Mouse (Mus musculus): ENCODE results near the gene Tbxas1. TPM values are rescaled to one million over a fixed set of nuclear protein-coding genes. Genes with fewer than 3 reads are reported as not detected.
A peak's percentile ranks its signal among the peaks of the same experiment; 100 is the strongest.

Tbxas1 gene
- polyA plus RNA-seq, 2 experiments = 4.5 to 6.3 TPM

DNA sequence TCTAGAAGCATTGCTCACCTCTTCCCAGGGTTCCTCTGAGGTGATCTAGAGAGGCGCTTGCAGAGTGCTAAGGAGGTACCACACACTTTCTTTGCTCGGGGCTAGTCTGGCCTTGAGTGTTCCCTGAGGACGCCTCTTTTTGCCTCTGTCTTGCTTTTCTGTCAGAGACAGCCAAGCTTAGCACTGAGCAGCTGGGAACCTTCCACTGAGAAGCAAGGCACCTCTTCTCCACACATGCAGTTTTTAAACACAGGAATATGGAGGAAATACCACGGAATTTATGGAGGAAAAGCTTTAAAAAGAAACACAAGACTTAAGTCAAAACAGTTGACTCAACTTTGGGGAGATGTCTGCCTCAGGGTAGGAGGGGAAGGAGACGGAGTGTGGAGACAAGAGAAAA, 40.6 kb downstream of the Tbxas1 start:
- 79% methylated on average over 5 of the region's 5 CpGs for WGBS (ENCODE audit: insufficient replicate concordance)
- Histone ChIP-seq H3K4me2 (ENCODE audit: low read depth) (peak overlapping the region; percentile 69), H3K27ac (peak overlapping the region; percentile 99), H3K9ac (replicated peaks) (peak overlapping the region; percentile 65), H3K4me3 (ENCODE audit: insufficient read depth in 1 of 2, low read depth in 2 of 2, low read length in 2 of 2) (no peak overlapping the region), H3K9me3 (ENCODE audit: control insufficient read depth, low read length) (no peaks in the 10 kb centered on the region), H3K27me3 (ENCODE audit: control insufficient read depth, insufficient read depth, low read length) (no peaks in the 10 kb centered on the region), H3K36me3 (replicated peaks; ENCODE audit: control insufficient read depth, insufficient read depth, low read depth) (no peaks in the 10 kb centered on the region), H3K4me1 (replicated peaks; ENCODE audit: control insufficient read depth in 2 of 2, insufficient read depth in 2 of 2, low read length in 1 of 2) (peaks cover 98% of the 10 kb centered on the region in 2 experiments)
- TF ChIP-seq CTCF (IDR thresholded peaks at IDR 0.05; ENCODE audit: low read depth) (no peak), EP300 (IDR thresholded peaks at IDR 0.05; ENCODE audit: low read depth) (no peak)
- no peak for DNase-seq (ENCODE audit: low read depth in 3 of 3, low spot score in 3 of 3)
- ATAC-seq (ENCODE audit: insufficient read depth) = no peak

DNA sequence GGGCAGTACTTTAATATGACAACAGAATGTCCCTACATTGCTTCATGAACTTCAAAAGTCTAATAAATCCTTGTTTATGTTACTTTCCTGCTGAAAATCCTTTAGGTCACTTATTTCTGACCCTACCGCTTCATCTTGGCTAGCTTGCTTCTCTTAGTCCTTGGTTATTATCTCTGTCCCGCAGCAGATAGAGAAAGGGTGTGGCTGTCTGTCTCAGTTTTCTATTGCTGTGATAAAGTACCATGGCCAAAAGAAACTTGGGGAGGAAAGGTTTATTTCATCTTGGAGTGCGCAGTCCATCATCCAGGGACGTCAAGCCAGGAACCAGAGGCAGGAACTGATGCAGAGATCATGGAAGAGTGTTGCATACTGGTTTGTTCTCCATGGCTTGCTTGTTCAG, 41.4 kb downstream of the Tbxas1 start:
- 19% methylated on average over 4 of the region's 4 CpGs for WGBS (ENCODE audit: insufficient replicate concordance)

DNA sequence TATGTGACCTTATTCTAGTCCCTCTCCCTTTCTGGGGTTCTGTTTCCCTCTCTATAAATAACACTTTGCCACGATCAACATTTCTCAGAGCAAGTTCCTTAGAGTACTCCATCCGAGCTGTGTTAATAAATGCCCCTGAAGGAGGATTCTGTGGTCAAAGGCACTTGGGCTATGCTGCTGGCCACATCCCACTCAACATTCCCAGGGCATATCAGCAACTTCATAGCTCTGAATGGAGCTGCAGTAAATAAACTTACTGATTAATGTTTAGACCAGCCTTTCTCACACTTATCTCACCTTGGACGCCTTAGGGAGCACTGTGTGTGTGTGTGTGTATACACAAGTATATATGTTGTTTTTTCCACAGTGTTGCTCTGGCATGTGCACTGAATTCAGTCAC, 42.2 kb downstream of the Tbxas1 start:
- H3K4me3 ChIP-seq (ENCODE audit: insufficient read depth in 1 of 2, low read depth in 2 of 2, low read length in 2 of 2) = no peak overlapping the region
- H3K27me3 ChIP-seq (ENCODE audit: control insufficient read depth, insufficient read depth, low read length) = no peaks in the 10 kb centered on the region
- H3K9me3 ChIP-seq (ENCODE audit: control insufficient read depth, low read length) = no peaks in the 10 kb centered on the region
- 45% methylated on average over 3 of the region's 3 CpGs for WGBS (ENCODE audit: insufficient replicate concordance)
- peak overlapping the region; percentile 99 for H3K27ac ChIP-seq
- no peak for TF ChIP-seq CTCF (IDR thresholded peaks at IDR 0.05; ENCODE audit: low read depth)
- no peak for TF ChIP-seq EP300 (IDR thresholded peaks at IDR 0.05; ENCODE audit: low read depth)
- peak overlapping the region; percentile 65 for H3K9ac ChIP-seq (replicated peaks)
- DNase-seq (ENCODE audit: low read depth in 3 of 3, low spot score in 3 of 3) (no peak), ATAC-seq (ENCODE audit: insufficient read depth) (no peak)
- H3K4me1 ChIP-seq (replicated peaks; ENCODE audit: control insufficient read depth in 2 of 2, insufficient read depth in 2 of 2, low read length in 1 of 2) = peaks cover 98 to 100% of the 10 kb centered on the region in 2 experiments
- H3K36me3 ChIP-seq (replicated peaks; ENCODE audit: control insufficient read depth, insufficient read depth, low read depth) = no peaks in the 10 kb centered on the region
- H3K4me2 ChIP-seq (ENCODE audit: low read depth) = peak overlapping the region; percentile 69

More for the DNA sequence above, 41.4 kb downstream of the Tbxas1 start:
- DNase-seq (ENCODE audit: low read depth in 3 of 3, low spot score in 3 of 3) (peak; percentile 77 to 83 (median 80)), ATAC-seq (ENCODE audit: insufficient read depth) (peak; percentile 17; the same call in 1 of the 2 replicates)
- peak overlapping the region; percentile 18 to 22; a peak in 3 of 4 replicates for H3K4me3 ChIP-seq (ENCODE audit: insufficient read depth in 1 of 2, low read depth in 2 of 2, low read length in 2 of 2)
- H3K27ac ChIP-seq = peak overlapping the region; percentile 99
- H3K9me3 ChIP-seq (ENCODE audit: control insufficient read depth, low read length) = no peaks in the 10 kb centered on the region
- TF ChIP-seq CTCF (IDR thresholded peaks at IDR 0.05; ENCODE audit: low read depth) (no peak), EP300 (IDR thresholded peaks at IDR 0.05; ENCODE audit: low read depth) (peak; percentile 93)
- peak overlapping the region; percentile 65 for H3K9ac ChIP-seq (replicated peaks)
- peak overlapping the region; percentile 69 for H3K4me2 ChIP-seq (ENCODE audit: low read depth)
- peaks cover 98 to 100% of the 10 kb centered on the region in 2 experiments for H3K4me1 ChIP-seq (replicated peaks; ENCODE audit: control insufficient read depth in 2 of 2, insufficient read depth in 2 of 2, low read length in 1 of 2)
- H3K27me3 ChIP-seq (ENCODE audit: control insufficient read depth, insufficient read depth, low read length) = no peaks in the 10 kb centered on the region
- no peaks in the 10 kb centered on the region for H3K36me3 ChIP-seq (replicated peaks; ENCODE audit: control insufficient read depth, insufficient read depth, low read depth)

GRCm38 (mm10) chr6:38918728-38919127, 43.5 kb downstream of the Tbxas1 start:
- no peak for TF ChIP-seq EP300 (IDR thresholded peaks at IDR 0.05; ENCODE audit: low read depth)
- TF ChIP-seq CTCF (IDR thresholded peaks at IDR 0.05; ENCODE audit: low read depth) = no peak
- peak overlapping the region; percentile 69 for H3K4me2 ChIP-seq (ENCODE audit: low read depth)
- ATAC-seq (ENCODE audit: insufficient read depth) (no peak), DNase-seq (ENCODE audit: low read depth in 3 of 3, low spot score in 3 of 3) (no peak)
- H3K9ac ChIP-seq (replicated peaks) = peak overlapping the region; percentile 65
- H3K4me3 ChIP-seq (ENCODE audit: insufficient read depth in 1 of 2, low read depth in 2 of 2, low read length in 2 of 2) = no peak overlapping the region
- WGBS (ENCODE audit: insufficient replicate concordance) = 65% methylated on average over 4 of the region's 4 CpGs
- no peaks in the 10 kb centered on the region for H3K27me3 ChIP-seq (ENCODE audit: control insufficient read depth, insufficient read depth, low read length)
- no peaks in the 10 kb centered on the region for H3K9me3 ChIP-seq (ENCODE audit: control insufficient read depth, low read length)
- H3K36me3 ChIP-seq (replicated peaks; ENCODE audit: control insufficient read depth, insufficient read depth, low read depth) = no peaks in the 10 kb centered on the region
- peak overlapping the region; percentile 99 for H3K27ac ChIP-seq
- peaks cover 97 to 100% of the 10 kb centered on the region in 2 experiments for H3K4me1 ChIP-seq (replicated peaks; ENCODE audit: control insufficient read depth in 2 of 2, insufficient read depth in 2 of 2, low read length in 1 of 2)

DNA sequence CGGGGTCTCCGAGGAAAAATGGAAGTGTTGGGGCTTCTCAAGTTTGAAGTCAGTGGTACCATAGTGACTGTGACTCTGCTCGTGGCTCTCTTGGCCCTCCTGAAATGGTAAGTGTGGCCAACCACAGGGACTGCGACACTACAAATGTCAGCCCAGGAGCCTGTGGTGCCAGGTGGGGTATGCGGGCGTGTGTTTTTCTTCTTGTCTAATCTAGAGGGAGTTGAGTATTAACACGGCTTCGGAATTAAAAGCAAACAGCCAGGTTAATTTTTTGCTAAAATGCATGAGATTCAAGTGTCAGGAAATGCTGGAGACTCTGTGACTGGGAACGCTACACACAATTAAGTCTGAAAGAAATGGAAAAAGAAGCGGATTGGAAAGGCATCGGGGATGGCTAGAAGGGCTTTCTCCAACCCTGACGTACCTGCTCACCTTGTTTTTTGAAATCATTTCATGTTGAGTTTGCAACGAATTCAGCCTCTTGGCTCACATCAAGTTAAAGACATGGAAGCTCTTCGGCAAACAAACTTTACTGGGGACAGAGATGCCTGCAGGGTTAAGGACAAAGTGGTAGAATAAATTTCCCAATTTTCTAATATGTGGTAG, 44.0 kb downstream of the Tbxas1 start:
- Histone ChIP-seq H3K27ac (peak overlapping the region; percentile 99), H3K4me1 (replicated peaks; ENCODE audit: control insufficient read depth in 2 of 2, insufficient read depth in 2 of 2, low read length in 1 of 2) (peaks cover 97 to 100% of the 10 kb centered on the region in 2 experiments), H3K27me3 (ENCODE audit: control insufficient read depth, insufficient read depth, low read length) (no peaks in the 10 kb centered on the region), H3K36me3 (replicated peaks; ENCODE audit: control insufficient read depth, insufficient read depth, low read depth) (no peaks in the 10 kb centered on the region), H3K4me3 (ENCODE audit: insufficient read depth in 1 of 2, low read depth in 2 of 2, low read length in 2 of 2) (no peak overlapping the region), H3K9ac (replicated peaks) (peak overlapping the region; percentile 65), H3K4me2 (ENCODE audit: low read depth) (peak overlapping the region; percentile 69), H3K9me3 (ENCODE audit: control insufficient read depth, low read length) (no peaks in the 10 kb centered on the region)
- no peak for TF ChIP-seq EP300 (IDR thresholded peaks at IDR 0.05; ENCODE audit: low read depth)
- TF ChIP-seq CTCF (IDR thresholded peaks at IDR 0.05; ENCODE audit: low read depth) = no peak
- WGBS (ENCODE audit: insufficient replicate concordance) = 68% methylated on average over 14 of the region's 14 CpGs
- ATAC-seq (ENCODE audit: insufficient read depth) = no peak
- no peak for DNase-seq (ENCODE audit: low read depth in 3 of 3, low spot score in 3 of 3)

All from liver, embryonic 14.5 days (tissue).